Mouse (Mus musculus): ENCODE data around the gene Nck1. TPM values are rescaled to one million over a fixed set of nuclear protein-coding genes. Genes with fewer than 3 reads are reported as not detected.

Nck1 gene
- 49.8 and 55.6 TPM in 2 replicates for total RNA-seq (2023)

GRCm38 (mm10) chr9:100545715-100546593 is at the start of gene Nck1:
Gene Nck1 (minus strand): TSS chr9:100546134.

GRCm38 (mm10) chr9:100570626-100571233 is 24.8 kb upstream of the Nck1 start, which contains the start of gene Slc35g2:
Gene Slc35g2 (minus strand): TSS chr9:100571090.

GRCm38 (mm10) chr9:100486431-100486830 is 59.5 kb downstream of the Nck1 start, which contains the start of gene Il20rb:
Gene Il20rb (minus strand): TSS chr9:100486788.

Other genes starting within 250 kb of the Nck1 start
- gene Il20rb, start 59.3 kb downstream of the Nck1 start, total RNA-seq (2023) = 3.2 and 6.6 TPM in 2 replicates
- not detected in 2 replicates for gene Slc35g2, start 25.0 kb upstream of the Nck1 start, total RNA-seq (2023)
- 46.3 and 69.8 TPM in 2 replicates for gene Stag1, start 51.7 kb upstream of the Nck1 start, total RNA-seq (2023)

Measured in neutrophil, adult 65 days (primary cell).